Mouse (Mus musculus): ENCODE data around the gene Hsdl1. TPM values are rescaled to one million over a fixed set of nuclear protein-coding genes. Genes with fewer than 3 reads are reported as not detected.
A peak's percentile ranks its signal among the peaks of the same experiment; 100 is the strongest.

Gene Hsdl1
- polyA plus RNA-seq, 1 experiment = 38.5 TPM

DNA sequence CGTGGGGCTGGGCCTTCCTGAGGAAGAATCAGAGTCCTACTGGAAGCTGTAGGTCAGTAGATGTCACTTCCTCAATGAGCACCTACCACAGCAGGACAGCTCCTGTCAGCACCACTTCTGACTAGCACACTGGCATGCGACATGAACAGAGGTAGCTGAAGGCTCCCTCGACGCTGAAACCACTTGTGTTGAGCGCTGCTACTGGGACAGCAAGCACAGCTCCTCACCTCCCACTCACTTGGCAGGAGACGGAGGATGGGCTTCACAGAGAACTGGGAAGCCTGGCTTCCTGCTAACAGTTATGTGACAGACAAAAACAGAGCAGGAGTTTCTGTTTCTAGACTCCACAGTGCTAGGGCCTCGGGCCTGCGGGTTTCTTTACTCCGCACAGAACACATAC, 43.0 kb downstream of the Hsdl1 start:
- DNase-seq (ENCODE audit: extremely low spot score in 1 of 2, low spot score in 1 of 2) = peak; percentile 66 to 85

DNA sequence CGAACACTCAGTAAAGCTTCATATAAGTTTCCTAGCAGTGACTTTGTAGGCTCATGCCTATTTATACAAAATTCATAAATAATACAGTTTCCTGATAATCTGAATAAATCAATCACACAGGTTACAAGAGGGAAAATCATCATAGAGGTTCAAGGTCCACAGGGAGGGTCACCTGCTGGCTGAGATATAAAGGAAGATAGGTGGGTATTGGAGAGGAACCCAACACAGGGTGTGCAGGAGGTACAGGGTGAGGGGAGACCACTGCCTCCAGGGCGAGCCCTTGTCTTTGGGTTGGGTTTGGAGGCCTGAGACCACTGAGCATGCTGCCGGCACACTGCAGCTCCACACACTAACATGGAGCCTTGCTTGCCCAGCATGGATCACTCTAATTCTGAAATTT, 43.6 kb downstream of the Hsdl1 start:
- no peak for DNase-seq (ENCODE audit: extremely low spot score in 1 of 2, low spot score in 1 of 2)

DNA sequence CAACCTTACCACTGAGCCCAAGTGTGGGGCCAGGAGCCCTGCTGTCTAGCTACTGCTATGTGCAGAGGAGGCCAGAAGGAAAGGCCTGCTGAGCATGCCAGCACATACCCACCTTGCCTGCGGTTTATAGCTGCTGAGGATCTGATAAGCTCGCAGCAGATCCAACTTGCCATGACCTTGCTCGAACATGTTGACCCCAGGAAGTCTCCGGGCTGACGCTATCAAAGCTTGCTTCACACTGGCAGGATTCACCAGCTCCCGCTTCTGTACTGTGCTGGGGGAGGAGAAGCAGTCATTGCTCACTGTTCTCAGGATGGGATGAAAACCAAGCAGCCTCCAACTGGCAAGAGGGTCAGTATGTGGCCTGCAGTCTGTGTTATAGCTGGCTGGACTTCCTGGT, 44.0 kb downstream of the Hsdl1 start:
- DNase-seq (ENCODE audit: extremely low spot score in 1 of 2, low spot score in 1 of 2) = no peak

DNA sequence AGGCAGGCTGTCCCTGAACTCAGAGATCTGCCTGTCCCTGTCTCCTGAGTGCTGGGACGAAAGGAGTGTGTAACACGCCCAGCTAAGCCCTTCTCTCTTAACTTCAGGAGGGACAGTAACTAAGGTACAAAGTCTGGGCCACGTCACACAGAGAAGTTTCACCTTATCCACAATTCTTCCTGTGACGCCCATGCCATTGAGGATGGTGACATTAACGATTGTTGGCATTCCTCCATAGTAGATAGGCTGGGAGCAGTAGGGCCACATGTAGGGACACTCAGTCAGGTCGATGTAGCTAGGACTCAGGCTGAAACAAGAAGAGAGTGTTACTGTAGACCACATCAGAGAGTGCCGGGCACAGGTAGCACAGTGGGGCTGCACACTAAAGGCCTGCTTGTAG, 46.2 kb downstream of the Hsdl1 start:
- no peak for DNase-seq (ENCODE audit: extremely low spot score in 1 of 2, low spot score in 1 of 2)

DNA sequence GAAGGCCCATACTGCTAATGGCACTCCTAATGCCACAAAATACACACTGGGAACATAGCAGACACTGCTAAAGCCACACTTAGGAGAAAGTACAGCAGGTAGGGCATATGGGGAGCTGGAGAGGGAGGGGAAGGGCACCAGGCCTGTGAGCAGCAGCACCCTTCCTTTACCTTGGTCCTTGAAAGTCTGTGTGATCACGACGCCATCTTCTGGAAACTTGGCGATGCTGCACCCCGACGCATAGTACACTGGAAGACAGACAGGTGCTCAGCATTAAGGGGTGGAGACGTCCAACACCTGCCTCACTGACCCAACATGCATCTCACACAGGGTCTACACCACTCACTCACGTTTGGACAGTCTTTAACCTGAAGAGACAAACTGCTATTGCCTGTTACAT, 54.9 kb downstream of the Hsdl1 start:
- DNase-seq (ENCODE audit: extremely low spot score in 1 of 2, low spot score in 1 of 2) = no peak

DNA sequence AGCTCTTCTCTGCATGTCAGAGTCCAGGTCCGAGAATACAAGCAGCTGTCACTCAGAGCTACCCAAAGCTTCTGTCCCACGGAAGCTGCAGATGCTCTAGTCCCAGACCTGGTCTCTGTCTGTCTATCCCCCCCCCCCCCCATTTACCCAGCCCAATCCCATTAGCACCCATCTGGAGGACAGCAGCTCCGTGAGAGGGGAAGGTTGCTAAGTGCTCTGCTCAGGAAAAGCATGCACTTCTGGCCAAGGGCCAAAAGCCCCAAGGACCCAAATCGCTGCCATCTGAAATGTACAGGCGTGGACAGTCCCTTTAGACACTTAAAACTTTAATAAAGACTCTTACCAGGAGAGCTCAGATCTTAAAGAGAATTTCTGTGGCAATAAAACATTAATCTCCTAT, 58.3 kb downstream of the Hsdl1 start:
- no peak for DNase-seq (ENCODE audit: extremely low spot score in 1 of 2, low spot score in 1 of 2)

DNA sequence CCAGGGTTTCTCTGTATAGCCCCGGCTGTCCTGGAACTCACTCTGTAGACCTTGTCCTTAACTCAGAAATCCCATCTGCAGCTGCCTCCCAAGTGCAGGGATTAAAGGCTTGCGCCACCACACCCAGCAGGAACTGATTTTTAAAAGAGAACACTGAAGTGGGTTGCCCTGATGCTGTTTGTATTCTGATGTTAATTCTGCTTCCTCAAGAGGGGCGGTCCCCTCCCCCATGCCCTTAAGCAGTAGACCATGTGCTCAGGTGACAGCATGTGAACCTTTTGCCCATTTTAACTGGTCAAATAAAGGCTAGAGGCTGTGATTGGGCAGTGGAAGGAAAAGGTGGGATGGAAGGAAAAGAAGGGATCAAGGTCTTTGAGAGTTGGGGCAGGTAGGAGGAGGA, 59.2 kb downstream of the Hsdl1 start:
- no peak for DNase-seq (ENCODE audit: extremely low spot score in 1 of 2, low spot score in 1 of 2)

DNA sequence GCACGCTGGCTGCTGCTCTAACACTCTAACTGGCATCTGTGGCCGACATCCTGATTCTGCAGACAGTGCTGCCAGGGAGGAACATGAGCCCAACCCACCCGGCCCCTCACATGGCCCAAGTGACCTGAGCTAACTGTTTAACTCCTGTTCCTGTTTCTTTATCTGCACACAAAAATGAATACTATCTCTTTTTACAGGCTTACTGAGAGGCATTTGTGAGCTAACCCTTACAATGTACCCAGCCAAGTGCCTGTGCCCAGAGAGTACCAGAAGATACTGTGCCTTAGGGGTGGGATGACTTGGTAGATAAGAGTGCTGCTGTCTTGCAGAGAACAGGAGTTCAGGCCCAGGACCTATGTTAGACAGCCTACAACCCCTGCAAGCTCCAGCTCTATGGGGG, 60.0 kb downstream of the Hsdl1 start:
- DNase-seq (ENCODE audit: extremely low spot score in 1 of 2, low spot score in 1 of 2) = no peak

DNA sequence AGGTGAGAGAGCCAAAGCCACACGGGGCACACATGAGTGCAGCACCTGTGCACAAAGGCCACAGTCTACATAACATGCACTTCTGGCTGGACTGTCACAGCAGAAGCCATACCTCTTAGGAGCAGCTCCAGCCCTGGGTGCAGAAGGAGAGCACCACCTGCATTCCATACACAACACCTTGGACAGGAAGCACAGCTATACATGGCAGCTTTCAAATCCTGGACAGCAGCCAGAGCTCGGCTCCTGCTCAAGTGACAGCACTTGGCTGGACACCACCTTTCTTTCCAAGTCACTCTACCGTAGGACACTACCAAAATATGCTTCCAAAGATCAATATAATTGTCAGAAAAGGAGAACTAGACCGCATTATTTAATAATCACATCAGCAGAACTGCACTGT, 61.6 kb downstream of the Hsdl1 start:
- no peak for DNase-seq (ENCODE audit: extremely low spot score in 1 of 2, low spot score in 1 of 2)

Other genes with a start within 250 kb of the Hsdl1 start
- gene Hsbp1, start 230.7 kb downstream of the Hsdl1 start, polyA plus RNA-seq (2012; rRNA removed) = 544 and 587 TPM in 2 replicates
- 23.0 and 24.4 TPM in 2 replicates for gene Mlycd, start 180.3 kb downstream of the Hsdl1 start, polyA plus RNA-seq (2012; rRNA removed)
- 1.7 and 1.8 TPM in 2 replicates for gene Osgin1, start 141.1 kb downstream of the Hsdl1 start, polyA plus RNA-seq (2012; rRNA removed)
- 62.7 and 68.0 TPM in 2 replicates for gene Necab2, start 128.5 kb downstream of the Hsdl1 start, polyA plus RNA-seq (2012; rRNA removed)
- 0.72 and 0.88 TPM in 2 replicates for gene Slc38a8, start 73.5 kb downstream of the Hsdl1 start, polyA plus RNA-seq (2012; rRNA removed)
- 65.4 and 70.7 TPM in 2 replicates for gene Mbtps1, start 16.4 kb downstream of the Hsdl1 start, polyA plus RNA-seq (2012; rRNA removed)
- gene Dnaaf1, start 52 bp upstream of the Hsdl1 start, polyA plus RNA-seq (2012; rRNA removed) = 0.15 and 0.18 TPM in 2 replicates
- gene Taf1c, start 30.0 kb upstream of the Hsdl1 start, polyA plus RNA-seq (2012; rRNA removed) = 15.3 and 16.3 TPM in 2 replicates
- gene Adad2, start 37.6 kb upstream of the Hsdl1 start, polyA plus RNA-seq (2012; rRNA removed) = 0.08 TPM in 1 of 2 replicates, not detected in the other
- gene Kcng4, start 60.5 kb upstream of the Hsdl1 start, polyA plus RNA-seq (2012; rRNA removed) = 3.1 and 4.9 TPM in 2 replicates
- 18.2 and 24.3 TPM in 2 replicates for gene Wfdc1, start 91.2 kb upstream of the Hsdl1 start, polyA plus RNA-seq (2012; rRNA removed)
- 0.69 and 0.98 TPM in 2 replicates for gene Atp2c2, start 124.8 kb upstream of the Hsdl1 start, polyA plus RNA-seq (2012; rRNA removed)
- 12.1 and 12.7 TPM in 2 replicates for gene Tldc1, start 203.2 kb upstream of the Hsdl1 start, polyA plus RNA-seq (2012; rRNA removed)

All from frontal cortex, adult 2 months (tissue).